Mouse (Mus musculus) limb, embryonic 14.5 days (tissue): ENCODE results near the gene Bora. TPM values are rescaled to one million over a fixed set of nuclear protein-coding genes. Genes with fewer than 3 reads are reported as not detected.
"Not testable (repeated sequence)": the region's sequence is repeated elsewhere in the genome, so short reads cannot be mapped to it uniquely, and the experiment has no call there.

Experiments
- ATAC-seq: fragments of 200-750 bp; cut with Nextera tagmentation; 2 replicates; pipeline ENCODE4 v1.8.0; 2017; ENCODE audit warnings: low read depth, moderate number of reproducible peaks, moderate TSS enrichment; ENCODE audit not compliant: low FRiP score
- DNase-seq: peaks from one replicate; pipeline ENCODE4 v3.0.0-alpha.2; 2015; ENCODE audit warnings: low spot score
- H3K27ac ChIP-seq: fragments of 300-500 bp; sonication (generic); replicated peaks from 2 replicates; pipeline ENCODE4 v1.5.1; 2014; ENCODE audit warnings: low read depth, mild to moderate bottlenecking, low read length, moderate library complexity, mixed read lengths
- H3K27me3 ChIP-seq: fragments of 300-500 bp; sonication (generic); 2 replicates; pipeline ENCODE4 v1.6.1; 2014; ENCODE audit warnings: low read length, mixed read lengths; ENCODE audit not compliant: control insufficient read depth, insufficient read depth
- H3K36me3 ChIP-seq: fragments of 300-500 bp; sonication (generic); 2 replicates; pipeline ENCODE4 v1.6.1; 2014; ENCODE audit warnings: mild to moderate bottlenecking, low read length, moderate library complexity, mixed read lengths; ENCODE audit not compliant: control insufficient read depth, insufficient read depth
- H3K4me1 ChIP-seq: fragments of 300-500 bp; sonication (generic); 2 replicates; pipeline ENCODE4 v1.6.1; 2014; ENCODE audit warnings: antibody characterized with exemption, low read length, mixed read lengths; ENCODE audit not compliant: control insufficient read depth, insufficient read depth
- H3K4me2 ChIP-seq: fragments of 300-500 bp; sonication (generic); replicated peaks from 2 replicates; pipeline ENCODE4 v1.6.1; 2014; ENCODE audit warnings: low read depth, mild to moderate bottlenecking, low read length, moderate library complexity; ENCODE audit not compliant: severe bottlenecking
- H3K4me3 ChIP-seq: fragments of 300-500 bp; sonication (generic); replicated peaks from 2 replicates; pipeline ENCODE4 v1.5.1; 2014; ENCODE audit warnings: low read length
- H3K9ac ChIP-seq: fragments of 300-500 bp; sonication (generic); 2 replicates; pipeline ENCODE4 v1.6.1; 2014; ENCODE audit warnings: mild to moderate bottlenecking, low read depth, low read length, moderate library complexity; ENCODE audit not compliant: severe bottlenecking
- H3K9me3 ChIP-seq: fragments of 300-500 bp; sonication (generic); 2 replicates; pipeline ENCODE4 v1.6.1; 2016; ENCODE audit warnings: low read length; ENCODE audit not compliant: control insufficient read depth
- POLR2A ChIP-seq: fragments of 200-500 bp; IDR thresholded peaks from 2 replicates; pipeline ENCODE4 v1.8.0; 2012; ENCODE audit warnings: inconsistent platforms, mild to moderate bottlenecking, moderate library complexity, borderline replicate concordance; ENCODE audit not compliant: insufficient read depth, insufficient read length; ENCODE audit errors: extremely low read depth
- WGBS: fragments of 180-500 bp; shearing (Covaris S2); extraction: QIAGEN DNeasy Blood & Tissue Kit; methylation state at CpG from one replicate; pipeline ENCODE4 v1.1.7; 2014; 5-methylcytosine and 5-hydroxymethylcytosine counted together
- polyA plus RNA-seq, 2 experiments: library from polyadenylated mRNA; depleted of rRNA in 1 of 2; stranded (reverse) in 1 of 2; unstranded in 1 of 2; fragments of >200 nt; fragmentation: Nextera tagmentation in 1 of 2; extraction: Ambion mirVana in 1 of 2; gene quantifications; 2 replicates each; pipeline versions ENCODE4 v1.2.1 to v1.2.3; 2012 to 2014

Bora gene
- polyA plus RNA-seq, 2 experiments: 33.3 to 45.5 TPM

GRCm38 (mm10) chr14:99022346-99023086 lies 23.5 kb upstream of the Bora start:
- Histone ChIP-seq H3K36me3 (no peaks in the 10 kb centered on the region), H3K9me3 (no peaks in the 10 kb centered on the region), H3K4me2 (peak overlapping the region; percentile 44), H3K27ac (no peak overlapping the region), H3K4me1 (no peaks in the 10 kb centered on the region), H3K9ac (peak overlapping the region; percentile 40; the same call in 1 of the 2 replicates), H3K4me3 (no peak overlapping the region; the same call in 1 of the 2 replicates), H3K27me3 (no peaks in the 10 kb centered on the region)
- WGBS: 46% methylated on average over 12 of the region's 12 CpGs
- peak; percentile 69 for DNase-seq
- no peak for TF ChIP-seq POLR2A
- ATAC-seq: no peak

GRCm38 (mm10) chr14:99029987-99030386 lies 16.0 kb upstream of the Bora start:
- Histone ChIP-seq H3K4me2 (no peak overlapping the region), H3K27me3 (no peaks in the 10 kb centered on the region), H3K4me1 (no peaks in the 10 kb centered on the region), H3K27ac (no peak overlapping the region), H3K4me3 (no peak overlapping the region), H3K9ac (no peak overlapping the region), H3K9me3 (no peaks in the 10 kb centered on the region), H3K36me3 (0 out of 2 replicates have a peak, but pooled peaks cover 8% of the 10 kb centered on the region)
- 82% methylated on average over 5 of the region's 5 CpGs for WGBS
- DNase-seq (no peak), ATAC-seq (no peak)
- TF ChIP-seq POLR2A: no peak

GRCm38 (mm10) chr14:99031337-99031873 lies 14.6 kb upstream of the Bora start:
- DNase-seq: no peak
- ATAC-seq: peak; percentile 45; the same call in 1 of the 2 replicates
- Histone ChIP-seq H3K4me3 (no peak overlapping the region), H3K4me2 (no peak overlapping the region), H3K4me1 (no peaks in the 10 kb centered on the region), H3K27me3 (no peaks in the 10 kb centered on the region), H3K36me3 (peaks cover 15% of the 10 kb centered on the region), H3K9ac (no peak overlapping the region), H3K9me3 (no peaks in the 10 kb centered on the region), H3K27ac (no peak overlapping the region)
- TF ChIP-seq POLR2A: no peak
- WGBS: 85% methylated on average over 5 of the region's 5 CpGs

GRCm38 (mm10) chr14:99032596-99032995 lies 13.4 kb upstream of the Bora start:
- ATAC-seq (no peak), DNase-seq (no peak)
- TF ChIP-seq POLR2A: no peak
- H3K9me3 ChIP-seq: no peaks in the 10 kb centered on the region
- no peak overlapping the region for H3K4me3 ChIP-seq
- H3K4me2 ChIP-seq: no peak overlapping the region
- no peaks in the 10 kb centered on the region for H3K4me1 ChIP-seq
- WGBS: 80% methylated on average over 5 of the region's 5 CpGs
- H3K27me3 ChIP-seq: no peaks in the 10 kb centered on the region
- H3K9ac ChIP-seq: no peak overlapping the region
- peaks cover 18% of the 10 kb centered on the region for H3K36me3 ChIP-seq
- H3K27ac ChIP-seq: no peak overlapping the region

- H3K36me3 ChIP-seq: peaks cover 38% of the 10 kb centered on the region
- H3K27me3 ChIP-seq, DNase-seq, H3K9me3 ChIP-seq, H3K4me1 ChIP-seq, H3K4me2 ChIP-seq, ATAC-seq, H3K9ac ChIP-seq, H3K27ac ChIP-seq, H3K4me3 ChIP-seq: not testable (repeated sequence)
- WGBS: 92% methylated on average over 8 of the region's 8 CpGs
Observed at GRCm38 (mm10) chr14:99034851-99035250, 11.2 kb upstream of the Bora start.
